Mouse (Mus musculus): ENCODE data around the gene Nck2. TPM values are rescaled to one million over a fixed set of nuclear protein-coding genes. Genes with fewer than 3 reads are reported as not detected.

The Nck2 gene
- polyA plus RNA-seq, 1 experiment from 2014 or later, result 36.3 TPM

- ATAC-seq, result no peak
- Histone ChIP-seq H3K9me3 (replicated peaks) (no peaks in the 10 kb centered on the region), H3K9ac (no peak overlapping the region), H3K27ac (no peak overlapping the region), H3K27me3 (no peaks in the 10 kb centered on the region), H3K4me2 (no peak overlapping the region), H3K4me3 (no peak overlapping the region), H3K4me1 (peaks cover 5% of the 10 kb centered on the region; the same call in 1 of the 2 replicates), H3K36me3 (ENCODE audit: poor library complexity, severe bottlenecking) (peaks cover 29% of the 10 kb centered on the region)
- 65% methylated on average over 12 of the region's 12 CpGs for whole genome bisulfite sequencing
Observed at GRCm38 (mm10) chr1:43555222-43555974, 111.0 kb downstream of the Nck2 start.

GRCm38 (mm10) chr1:43558329-43558728 lies 114.0 kb downstream of the Nck2 start:
- H3K27me3 ChIP-seq, result no peaks in the 10 kb centered on the region
- H3K36me3 ChIP-seq (ENCODE audit: poor library complexity, severe bottlenecking), result peaks cover 31% of the 10 kb centered on the region
- no peak overlapping the region for H3K4me2 ChIP-seq
- H3K9me3 ChIP-seq (replicated peaks), result no peaks in the 10 kb centered on the region
- no peak overlapping the region for H3K27ac ChIP-seq
- ATAC-seq, result no peak
- no peak overlapping the region for H3K9ac ChIP-seq
- H3K4me1 ChIP-seq, result peaks cover 8% of the 10 kb centered on the region
- no peak overlapping the region for H3K4me3 ChIP-seq
- 97% methylated on average over 3 of the region's 3 CpGs for WGBS

- no peak overlapping the region for H3K27ac ChIP-seq
- H3K4me1 ChIP-seq, result peaks cover 8% of the 10 kb centered on the region
- H3K27me3 ChIP-seq, result no peaks in the 10 kb centered on the region
- no peak for ATAC-seq
- H3K4me3 ChIP-seq, result no peak overlapping the region
- H3K9me3 ChIP-seq (replicated peaks), result no peaks in the 10 kb centered on the region
- no peak overlapping the region for H3K4me2 ChIP-seq
- 97% methylated on average over 5 of the region's 5 CpGs for WGBS
- peaks cover 24% of the 10 kb centered on the region for H3K36me3 ChIP-seq (ENCODE audit: poor library complexity, severe bottlenecking)
- H3K9ac ChIP-seq, result no peak overlapping the region
Observed at GRCm38 (mm10) chr1:43559043-43559692, 114.8 kb downstream of the Nck2 start.

GRCm38 (mm10) chr1:43561085-43561484 lies 116.7 kb downstream of the Nck2 start:
- Histone ChIP-seq H3K36me3 (ENCODE audit: poor library complexity, severe bottlenecking) (peaks cover 16% of the 10 kb centered on the region), H3K4me2 (no peak overlapping the region), H3K9ac (no peak overlapping the region), H3K27ac (no peak overlapping the region), H3K4me1 (peaks cover 4% of the 10 kb centered on the region; the same call in 1 of the 2 replicates), H3K9me3 (replicated peaks) (no peaks in the 10 kb centered on the region), H3K27me3 (no peaks in the 10 kb centered on the region), H3K4me3 (no peak overlapping the region)
- 89% methylated on average over 3 of the region's 3 CpGs for WGBS
- ATAC-seq, result no peak

- no peak overlapping the region for H3K27ac ChIP-seq
- no peak overlapping the region for H3K4me2 ChIP-seq
- no peaks in the 10 kb centered on the region for H3K9me3 ChIP-seq (replicated peaks)
- peaks cover 17% of the 10 kb centered on the region for H3K36me3 ChIP-seq (ENCODE audit: poor library complexity, severe bottlenecking)
- no peak overlapping the region for H3K9ac ChIP-seq
- no peak overlapping the region for H3K4me3 ChIP-seq
- no peaks in the 10 kb centered on the region for H3K27me3 ChIP-seq
- H3K4me1 ChIP-seq, result peaks cover 4% of the 10 kb centered on the region; the same call in 1 of the 2 replicates
- WGBS, result 83% methylated on average over 13 of the region's 13 CpGs
- no peak for ATAC-seq
Observed at GRCm38 (mm10) chr1:43562002-43562666, 117.8 kb downstream of the Nck2 start.

- H3K4me1 ChIP-seq, result peaks cover 14% of the 10 kb centered on the region
- no peak for ATAC-seq
- no peak overlapping the region for H3K9ac ChIP-seq
- 94% methylated on average over 4 of the region's 4 CpGs for WGBS
- no peak overlapping the region for H3K27ac ChIP-seq
- no peaks in the 10 kb centered on the region for H3K27me3 ChIP-seq
- H3K9me3 ChIP-seq (replicated peaks), result no peaks in the 10 kb centered on the region
- H3K4me2 ChIP-seq, result no peak overlapping the region
- H3K36me3 ChIP-seq (ENCODE audit: poor library complexity, severe bottlenecking), result peaks cover 21% of the 10 kb centered on the region
- H3K4me3 ChIP-seq, result no peak overlapping the region
Observed at GRCm38 (mm10) chr1:43565260-43565659, 120.9 kb downstream of the Nck2 start.

- 0 out of 2 replicates have a peak, but pooled peaks have one; percentile 7 for ATAC-seq
- Histone ChIP-seq H3K4me1 (peaks cover 14% of the 10 kb centered on the region), H3K27me3 (no peaks in the 10 kb centered on the region), H3K4me3 (no peak overlapping the region), H3K9me3 (replicated peaks) (no peaks in the 10 kb centered on the region), H3K36me3 (ENCODE audit: poor library complexity, severe bottlenecking) (peaks cover 24% of the 10 kb centered on the region), H3K27ac (no peak overlapping the region), H3K9ac (no peak overlapping the region), H3K4me2 (no peak overlapping the region)
- WGBS, result 88% methylated on average over 8 of the region's 8 CpGs
Observed at GRCm38 (mm10) chr1:43566677-43567377, 122.4 kb downstream of the Nck2 start.

- Histone ChIP-seq H3K27me3 (no peaks in the 10 kb centered on the region), H3K4me3 (no peak overlapping the region), H3K27ac (peak overlapping the region; percentile 44; the same call in 1 of the 2 replicates), H3K4me2 (no peak overlapping the region), H3K9me3 (replicated peaks) (no peaks in the 10 kb centered on the region), H3K4me1 (peaks cover 11% of the 10 kb centered on the region; the same call in 1 of the 2 replicates), H3K36me3 (ENCODE audit: poor library complexity, severe bottlenecking) (peaks cover 24% of the 10 kb centered on the region), H3K9ac (no peak overlapping the region)
- peak; percentile 57 for ATAC-seq
- 61% methylated on average over 10 of the region's 10 CpGs for WGBS
Observed at GRCm38 (mm10) chr1:43568824-43569223, 124.4 kb downstream of the Nck2 start.

- no peak overlapping the region for H3K27ac ChIP-seq
- no peak overlapping the region for H3K4me2 ChIP-seq
- peaks cover 20% of the 10 kb centered on the region for H3K36me3 ChIP-seq (ENCODE audit: poor library complexity, severe bottlenecking)
- peaks cover 11% of the 10 kb centered on the region; the same call in 1 of the 2 replicates for H3K4me1 ChIP-seq
- H3K9ac ChIP-seq, result no peak overlapping the region
- ATAC-seq, result no peak
- H3K4me3 ChIP-seq, result no peak overlapping the region
- no peaks in the 10 kb centered on the region for H3K9me3 ChIP-seq (replicated peaks)
- 96% methylated on average over 4 of the region's 4 CpGs for WGBS
- H3K27me3 ChIP-seq, result no peaks in the 10 kb centered on the region
Observed at GRCm38 (mm10) chr1:43571105-43571504, 126.7 kb downstream of the Nck2 start.

- no peaks in the 10 kb centered on the region for H3K27me3 ChIP-seq
- H3K36me3 ChIP-seq (ENCODE audit: poor library complexity, severe bottlenecking), result peaks cover 6% of the 10 kb centered on the region
- WGBS, result 93% methylated on average over 3 of the region's 3 CpGs
- no peak overlapping the region for H3K9ac ChIP-seq
- no peak overlapping the region for H3K27ac ChIP-seq
- H3K4me1 ChIP-seq, result no peaks in the 10 kb centered on the region
- no peaks in the 10 kb centered on the region for H3K9me3 ChIP-seq (replicated peaks)
- H3K4me3 ChIP-seq, result no peak overlapping the region
- no peak overlapping the region for H3K4me2 ChIP-seq
- no peak for ATAC-seq
Observed at GRCm38 (mm10) chr1:43574793-43575304, 130.5 kb downstream of the Nck2 start.

GRCm38 (mm10) chr1:43577371-43577770 lies 133.0 kb downstream of the Nck2 start:
- H3K4me3 ChIP-seq, result no peak overlapping the region
- 94% methylated on average over 3 of the region's 3 CpGs for WGBS
- H3K9ac ChIP-seq, result no peak overlapping the region

More at GRCm38 (mm10) chr1:43577371-43577770, 133.0 kb downstream of the Nck2 start:
- Histone ChIP-seq H3K4me1 (no peaks in the 10 kb centered on the region), H3K27ac (no peak overlapping the region), H3K36me3 (ENCODE audit: poor library complexity, severe bottlenecking) (no peaks in the 10 kb centered on the region), H3K27me3 (no peaks in the 10 kb centered on the region), H3K4me2 (no peak overlapping the region), H3K9me3 (replicated peaks) (no peaks in the 10 kb centered on the region)
- ATAC-seq, result no peak
